Mouse (Mus musculus) B cell, adult 2 months (primary cell): Measurements from ENCODE around the gene Sorcs2.
"Not testable (repeated sequence)": the region's sequence is repeated elsewhere in the genome, so short reads cannot be mapped to it uniquely, and the experiment has no call there.

ENCODE experiments used
- DNase-seq, 2 experiments: peaks; one replicate each; pipeline ENCODE4 v3.0.0; 2022

The Sorcs2 gene

DNA sequence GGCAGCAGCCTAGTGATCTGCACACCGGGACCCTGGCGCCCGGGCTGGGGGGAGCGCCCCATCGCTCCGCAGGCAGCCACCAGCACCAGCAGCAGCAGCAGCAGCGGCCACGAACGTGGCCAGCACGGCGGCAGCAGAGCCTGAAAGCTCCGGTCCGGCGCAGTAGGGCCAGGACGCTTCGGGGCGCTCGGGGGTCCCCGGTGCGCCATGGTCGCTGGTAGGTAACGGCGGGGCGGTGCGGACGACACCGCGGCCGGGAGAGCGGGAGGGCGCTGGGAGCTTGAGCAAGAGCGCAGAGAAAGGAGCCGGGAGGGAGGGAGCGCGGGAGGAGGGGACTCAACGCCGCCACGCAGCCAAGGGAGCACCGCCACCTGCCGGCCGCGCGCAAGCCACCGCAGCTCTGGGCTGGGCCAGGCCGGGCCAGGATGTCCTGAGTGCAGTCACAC, at the start of gene Sorcs2:
Gene Sorcs2, minus strand, starts transcription at position 303 of the 446 bp plus-strand sequence.
- peak; percentile 86 to 87 for DNase-seq

GRCm38 (mm10) chr5:36446166-36446890, 48.4 kb upstream of the Sorcs2 start:
- no peak for DNase-seq

DNA sequence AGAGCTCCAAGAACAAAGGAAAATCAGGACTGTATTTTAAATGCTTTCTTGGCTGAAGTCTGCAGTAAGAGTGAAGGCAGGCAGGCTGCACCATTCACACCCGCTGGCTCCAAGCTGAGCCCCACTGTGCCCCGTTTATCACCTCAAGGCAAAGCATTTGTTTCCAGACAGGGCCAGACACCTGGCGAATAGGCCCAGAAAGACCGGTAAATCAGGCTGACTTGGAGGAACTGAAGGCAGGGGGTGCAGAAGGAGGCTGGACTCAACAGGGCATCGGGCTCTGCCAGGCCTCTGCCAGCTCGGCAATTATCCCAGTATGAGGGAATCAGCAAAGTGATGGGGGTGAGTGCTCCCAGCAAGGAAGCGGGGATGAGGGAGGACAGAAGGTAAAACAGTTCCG, 47.1 kb upstream of the Sorcs2 start:
- DNase-seq, result no peak

DNA sequence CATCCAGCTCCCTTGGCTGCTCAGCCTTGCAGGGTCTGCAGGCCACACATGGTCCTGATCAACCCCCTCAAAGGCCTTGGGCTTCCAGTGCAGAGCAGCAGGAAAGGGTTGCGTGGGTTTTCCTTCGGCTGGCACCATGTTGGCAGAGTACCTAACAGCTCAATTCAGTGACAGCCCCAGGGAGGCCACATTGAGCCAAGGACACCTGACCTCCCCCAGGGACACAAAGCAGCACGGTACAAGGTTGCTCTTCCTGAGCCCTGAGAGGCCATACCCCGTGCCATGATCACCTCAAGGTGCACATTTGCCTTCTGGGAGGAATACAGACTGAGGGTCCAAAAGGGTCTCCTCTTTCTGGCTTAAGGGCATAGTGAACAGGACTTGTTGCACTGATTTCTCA, 46.7 kb upstream of the Sorcs2 start:
- no peak for DNase-seq

- no peak for DNase-seq
Observed at GRCm38 (mm10) chr5:36440741-36441140, 42.8 kb upstream of the Sorcs2 start.

DNA sequence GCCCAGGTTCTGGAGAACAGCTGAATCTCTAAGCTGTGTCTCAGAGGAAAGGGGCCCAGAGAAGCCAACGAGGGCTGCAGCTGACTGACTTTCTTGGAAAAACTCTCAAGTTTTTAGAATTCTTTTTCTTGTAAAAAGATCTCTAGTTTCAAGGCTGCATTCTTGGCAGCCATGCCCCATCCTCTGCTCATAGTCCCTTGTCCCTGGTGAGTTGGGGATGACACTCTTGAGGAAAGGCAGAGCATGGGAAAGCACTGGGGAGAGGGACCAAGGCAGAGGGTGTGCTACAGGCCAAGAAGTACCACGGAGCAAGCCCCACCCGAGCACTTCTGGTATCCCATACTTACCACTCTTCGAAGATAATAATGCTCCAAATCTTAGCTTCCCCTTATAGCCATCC, 38.9 kb upstream of the Sorcs2 start:
- DNase-seq, result no peak

- DNase-seq, result peak in 1 of 2 experiments; percentile 13
Observed at GRCm38 (mm10) chr5:36434398-36434967, 36.5 kb upstream of the Sorcs2 start.

DNA sequence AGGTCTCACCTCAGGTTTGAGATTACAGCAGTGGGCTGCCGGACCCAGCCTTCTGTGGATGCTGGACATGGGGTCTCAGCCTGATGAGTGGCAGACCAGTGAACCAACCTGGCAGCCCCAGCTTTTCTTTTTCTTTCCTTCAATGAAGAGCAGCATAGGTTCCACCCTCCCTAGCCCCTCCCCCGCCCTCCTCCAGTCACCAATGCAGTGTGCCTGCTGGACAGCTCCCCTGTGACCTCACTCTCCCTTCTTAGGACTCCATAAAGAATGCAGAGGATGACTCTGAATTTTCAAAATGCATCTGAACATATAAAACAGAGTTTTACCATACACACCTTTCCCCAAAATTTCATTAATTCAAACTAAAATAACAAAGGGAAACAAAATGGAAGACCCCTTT, 33.8 kb upstream of the Sorcs2 start:
- no peak for DNase-seq

GRCm38 (mm10) chr5:36429551-36429950, 31.6 kb upstream of the Sorcs2 start:
- DNase-seq, result no peak

GRCm38 (mm10) chr5:36427831-36428230, 29.9 kb upstream of the Sorcs2 start:
- no peak for DNase-seq

GRCm38 (mm10) chr5:36426404-36426803, 28.5 kb upstream of the Sorcs2 start:
- no peak for DNase-seq

- DNase-seq, result no peak
Observed at GRCm38 (mm10) chr5:36424676-36425075, 26.7 kb upstream of the Sorcs2 start.

DNA sequence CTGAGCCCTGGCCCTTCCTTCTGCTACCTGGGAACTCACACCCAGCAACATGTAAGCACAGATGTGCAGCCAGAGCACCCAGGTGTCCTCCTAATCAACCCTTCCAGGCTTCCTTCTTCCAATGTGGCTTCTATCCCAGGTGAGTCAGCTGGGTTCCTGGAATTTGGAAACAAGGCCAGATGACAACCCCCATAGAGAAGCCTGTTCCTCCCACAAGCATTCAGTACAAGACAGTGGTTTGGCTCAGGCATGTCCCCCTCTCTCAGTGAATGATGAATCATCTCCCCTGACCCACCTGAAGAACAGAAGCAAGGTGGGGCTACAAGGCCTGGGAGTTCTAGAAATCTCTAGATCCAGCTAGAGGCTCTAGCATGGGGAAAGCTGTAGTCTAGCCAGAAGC, 24.8 kb upstream of the Sorcs2 start:
- DNase-seq, result no peak

DNA sequence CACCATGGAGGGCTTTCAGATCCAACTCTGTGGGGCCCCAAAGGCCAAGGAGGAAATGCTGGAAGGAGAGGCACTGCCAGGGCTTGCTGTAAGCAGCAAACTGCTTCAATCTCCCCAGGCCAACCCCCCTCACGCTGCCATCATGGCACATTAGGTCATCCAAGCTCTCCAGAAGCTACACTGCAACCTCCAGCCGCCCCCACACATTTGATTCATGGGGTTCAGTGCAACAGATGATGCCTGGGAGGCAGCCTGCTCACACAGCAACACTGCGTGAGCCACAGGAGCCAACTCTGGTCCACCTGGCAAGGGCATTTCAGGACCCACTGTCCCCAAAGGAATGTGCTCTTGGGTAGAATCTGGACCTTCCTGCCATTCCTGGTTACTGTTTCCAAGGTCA, 21.9 kb upstream of the Sorcs2 start:
- DNase-seq, result no peak

GRCm38 (mm10) chr5:36414712-36415331, 16.9 kb upstream of the Sorcs2 start:
- DNase-seq, result no peak

GRCm38 (mm10) chr5:36398463-36399364, 775 bp upstream of the Sorcs2 start:
- peak; percentile 66 to 69 for DNase-seq

DNA sequence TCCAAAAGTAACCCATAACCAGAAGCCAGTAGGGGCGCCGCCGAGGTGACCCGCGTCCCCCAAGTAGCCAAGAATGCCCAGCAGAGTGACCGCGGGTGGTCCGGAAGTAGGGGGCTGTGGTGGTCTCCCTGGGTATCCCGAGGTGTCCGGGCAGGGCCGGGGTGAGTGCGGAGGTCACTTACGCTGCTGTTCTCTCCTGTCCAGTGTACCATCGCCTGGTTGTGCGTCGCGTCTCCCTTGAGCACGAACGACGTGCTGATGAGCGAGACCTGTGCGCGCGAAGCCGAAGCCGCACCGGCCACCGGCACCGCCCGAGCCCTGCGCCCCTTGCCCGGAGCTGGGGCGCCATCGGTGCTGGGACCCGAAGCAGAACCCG, 567 bp downstream of the Sorcs2 start:
- DNase-seq, result no peak

DNA sequence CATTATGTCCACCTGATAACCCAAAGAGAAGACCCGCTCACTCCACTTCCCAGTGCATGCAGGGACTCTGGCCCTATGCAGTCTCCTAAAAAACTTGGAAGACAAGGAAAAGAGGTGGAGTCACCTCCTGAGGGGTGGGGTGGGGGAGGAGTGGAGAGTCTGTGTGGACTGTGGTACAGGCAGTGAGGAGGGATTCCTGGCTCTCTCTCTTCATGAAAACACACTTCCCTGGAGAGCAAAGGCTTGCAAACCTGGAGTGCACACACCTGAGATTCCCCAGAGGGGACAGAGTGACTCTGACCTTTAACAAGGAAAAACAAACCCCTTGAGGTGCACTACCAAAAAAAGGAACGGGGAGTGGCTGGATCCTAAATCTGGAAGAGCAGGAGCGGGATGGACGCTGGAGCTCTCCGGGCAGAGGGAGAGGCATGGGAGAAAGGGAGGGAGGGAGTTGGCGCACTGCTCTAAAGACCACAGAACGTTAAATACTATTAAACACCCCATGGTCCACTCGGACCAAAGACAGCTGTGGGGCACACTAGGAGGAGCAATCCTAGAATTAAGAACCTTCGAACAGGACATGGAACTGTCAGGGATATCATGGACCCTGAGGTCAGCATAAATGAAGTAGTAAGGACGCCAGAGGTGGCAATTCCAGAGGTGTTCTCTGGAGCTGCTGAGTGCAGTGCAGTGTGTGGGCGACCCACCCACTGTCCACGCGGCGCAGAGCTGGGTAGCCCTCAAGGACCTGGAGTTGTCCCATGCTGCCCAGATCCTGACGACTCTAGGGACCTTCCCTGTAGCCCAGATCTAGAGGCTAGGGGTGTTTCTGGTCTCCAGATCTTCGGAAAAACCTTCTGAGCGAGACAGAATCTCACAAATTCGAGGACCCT, 1.2 kb downstream of the Sorcs2 start:
- DNase-seq, result no peak

- peak; percentile 89 to 90 for DNase-seq
Observed at GRCm38 (mm10) chr5:36396011-36396410, 1.9 kb downstream of the Sorcs2 start.

GRCm38 (mm10) chr5:36394840-36395515, 3.0 kb downstream of the Sorcs2 start:
- DNase-seq, result no peak

GRCm38 (mm10) chr5:36391751-36392150, 6.2 kb downstream of the Sorcs2 start:
- DNase-seq, result no peak

DNA sequence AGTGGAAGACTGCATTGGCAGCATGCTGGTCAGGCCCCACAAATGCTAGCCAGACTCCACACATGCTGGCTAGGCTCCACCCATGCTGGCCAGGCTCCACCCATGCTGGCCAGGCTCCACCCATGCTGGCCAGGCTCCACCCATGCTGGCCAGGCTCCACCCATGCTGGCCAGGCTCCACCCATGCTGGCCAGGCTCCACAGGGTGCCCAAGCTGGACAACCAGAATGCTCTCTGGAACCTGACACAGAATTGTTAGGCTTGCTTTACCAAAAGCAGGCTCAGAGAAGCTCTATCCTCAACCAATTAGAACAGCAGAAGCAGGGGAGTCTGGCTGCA, 7.4 kb downstream of the Sorcs2 start:
- not testable (repeated sequence) for DNase-seq
